Mouse (Mus musculus): ENCODE measurements around the gene Stk32c. TPM values are rescaled to one million over a fixed set of nuclear protein-coding genes. Genes with fewer than 3 reads are reported as not detected.

Stk32c gene
- total and polyA plus RNA-seq, 3 experiments, result 0.21 TPM; not detected in 2

DNA sequence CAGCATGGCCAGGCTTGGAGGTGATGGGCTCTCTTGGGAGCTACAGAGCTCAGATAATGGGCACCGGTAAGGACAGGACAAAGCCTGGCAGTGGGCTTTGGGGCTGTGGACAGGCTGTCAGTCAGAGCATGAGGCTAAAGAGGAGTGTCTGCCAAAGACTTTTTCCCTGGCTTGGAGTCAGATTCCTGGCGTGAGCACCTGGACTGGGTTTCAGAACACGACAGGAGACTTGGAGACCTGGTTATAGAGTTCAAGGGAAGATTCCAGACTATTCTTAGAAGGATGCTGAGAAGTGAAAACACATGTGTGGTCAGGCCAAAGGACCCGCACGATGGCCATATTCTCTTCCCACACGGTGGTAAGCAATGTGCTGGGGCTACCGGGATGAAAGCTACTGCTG is 107.4 kb downstream of the Stk32c start:
- no peak for TF ChIP-seq UBTF (IDR thresholded peaks at IDR 0.05; ENCODE audit: borderline replicate concordance, insufficient read depth, low read depth, low read length)
- no peak for TF ChIP-seq USF2 (IDR thresholded peaks at IDR 0.05; ENCODE audit: borderline replicate concordance in 1 of 2, insufficient read depth in 1 of 2, low read depth in 1 of 2, low read length in 2 of 2)
- TF ChIP-seq RAD21 (IDR thresholded peaks at IDR 0.05; ENCODE audit: low read depth, low read length), result no peak
- no peak for TF ChIP-seq POLR2AphosphoS5 (IDR thresholded peaks at IDR 0.05; ENCODE audit: borderline replicate concordance, low read depth, low read length)
- TF ChIP-seq KAT2A (conservative IDR thresholded peaks at IDR 0.05; ENCODE audit: low read depth, low read length), result no peak
- no peak for TF ChIP-seq NELFE (IDR thresholded peaks at IDR 0.05; ENCODE audit: low read depth, low read length)
- TF ChIP-seq MYB (IDR thresholded peaks at IDR 0.05; ENCODE audit: low read depth, low read length), result no peak
- TF ChIP-seq ZKSCAN1 (IDR thresholded peaks at IDR 0.05; ENCODE audit: low read depth, low read length), result no peak
- no peak for TF ChIP-seq GABPA (IDR thresholded peaks at IDR 0.05; ENCODE audit: low read depth, low read length)
- no peak for TF ChIP-seq POLR2A (IDR thresholded peaks at IDR 0.05; ENCODE audit: control insufficient read depth in 1 of 2, insufficient read depth in 1 of 2, low read depth in 1 of 2, low read length in 2 of 2, poor library complexity in 1 of 2)
- no peak for TF ChIP-seq CHD1 (IDR thresholded peaks at IDR 0.05; ENCODE audit: low read depth, low read length)
- no peak for TF ChIP-seq SIN3A (IDR thresholded peaks at IDR 0.05; ENCODE audit: low read length)
- no peak for TF ChIP-seq ETS1 (IDR thresholded peaks at IDR 0.05; ENCODE audit: low read depth, low read length)
- TF ChIP-seq MAZ (IDR thresholded peaks at IDR 0.05; ENCODE audit: low read depth, low read length), result no peak
- no peak for TF ChIP-seq SMC3 (IDR thresholded peaks at IDR 0.05; ENCODE audit: low read depth, low read length)
- no peak for TF ChIP-seq HCFC1 (IDR thresholded peaks at IDR 0.05; ENCODE audit: low read depth, low read length)
- no peaks in the 10 kb centered on the region for H3K79me2 ChIP-seq (ENCODE audit: control insufficient read depth, insufficient read depth, low read length, poor library complexity)
- no peaks in the 10 kb centered on the region for H3K36me3 ChIP-seq (ENCODE audit: control insufficient read depth in 1 of 2, insufficient read depth in 2 of 2, low read length in 2 of 2)
- no peak overlapping the region for H3K9ac ChIP-seq (ENCODE audit: control insufficient read depth, low read depth, low read length, poor library complexity, severe bottlenecking)
- H3K4me3 ChIP-seq (ENCODE audit: control insufficient read depth in 1 of 2, insufficient read depth in 1 of 2, low read depth in 2 of 2, low read length in 2 of 2), result no peak overlapping the region
- no peaks in the 10 kb centered on the region for H3K9me3 ChIP-seq (replicated peaks; ENCODE audit: insufficient read depth, low read length)
- H3K4me1 ChIP-seq (ENCODE audit: control insufficient read depth in 1 of 2, insufficient read depth in 2 of 2, low read length in 2 of 2), result no peaks in the 10 kb centered on the region
- H3K27ac ChIP-seq (ENCODE audit: control insufficient read depth, low read depth, low read length), result no peak overlapping the region
- H3K27me3 ChIP-seq (ENCODE audit: control insufficient read depth in 1 of 2, insufficient read depth in 2 of 2, low read length in 2 of 2), result no peaks in the 10 kb centered on the region
- no peak for DNase-seq (ENCODE audit: low read depth, low spot score)

DNA sequence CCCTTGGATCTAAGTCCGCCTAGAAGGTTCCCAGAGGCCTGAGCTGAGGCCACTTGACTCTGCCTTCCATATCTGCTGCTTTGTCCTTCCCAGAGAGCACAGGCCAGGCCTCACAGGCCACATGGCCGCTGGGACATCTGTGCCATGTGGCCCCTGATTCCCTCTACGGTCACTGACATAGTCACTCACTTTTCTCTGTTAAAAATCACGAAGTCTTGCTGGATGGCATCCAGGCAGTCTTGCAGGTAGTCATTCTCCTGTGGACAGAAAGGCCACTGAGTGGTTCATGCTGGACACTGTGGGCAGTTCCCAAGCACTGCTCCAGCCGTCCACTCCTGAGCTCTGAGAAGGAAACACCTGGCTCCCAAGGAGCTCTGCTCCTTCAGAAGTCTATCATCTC is 108.0 kb downstream of the Stk32c start:
- Histone ChIP-seq H3K4me3 (ENCODE audit: control insufficient read depth in 1 of 2, insufficient read depth in 1 of 2, low read depth in 2 of 2, low read length in 2 of 2) (no peak overlapping the region), H3K27me3 (ENCODE audit: control insufficient read depth in 1 of 2, insufficient read depth in 2 of 2, low read length in 2 of 2) (no peaks in the 10 kb centered on the region), H3K9ac (ENCODE audit: control insufficient read depth, low read depth, low read length, poor library complexity, severe bottlenecking) (no peak overlapping the region), H3K79me2 (ENCODE audit: control insufficient read depth, insufficient read depth, low read length, poor library complexity) (no peaks in the 10 kb centered on the region), H3K4me1 (ENCODE audit: control insufficient read depth in 1 of 2, insufficient read depth in 2 of 2, low read length in 2 of 2) (no peaks in the 10 kb centered on the region), H3K9me3 (replicated peaks; ENCODE audit: insufficient read depth, low read length) (no peaks in the 10 kb centered on the region), H3K36me3 (ENCODE audit: control insufficient read depth in 1 of 2, insufficient read depth in 2 of 2, low read length in 2 of 2) (no peaks in the 10 kb centered on the region), H3K27ac (ENCODE audit: control insufficient read depth, low read depth, low read length) (no peak overlapping the region)
- TF ChIP-seq KAT2A (conservative IDR thresholded peaks at IDR 0.05; ENCODE audit: low read depth, low read length) (no peak), POLR2AphosphoS2 (IDR thresholded peaks at IDR 0.05; ENCODE audit: low read length) (no peak), MAZ (IDR thresholded peaks at IDR 0.05; ENCODE audit: low read depth, low read length) (no peak), ZKSCAN1 (IDR thresholded peaks at IDR 0.05; ENCODE audit: low read depth, low read length) (no peak), SMC3 (IDR thresholded peaks at IDR 0.05; ENCODE audit: low read depth, low read length) (no peak), POLR2AphosphoS5 (IDR thresholded peaks at IDR 0.05; ENCODE audit: borderline replicate concordance, low read depth, low read length) (no peak), POLR2A (IDR thresholded peaks at IDR 0.05; ENCODE audit: control insufficient read depth in 1 of 2, insufficient read depth in 1 of 2, low read depth in 1 of 2, low read length in 2 of 2, poor library complexity in 1 of 2) (no peak), CHD1 (IDR thresholded peaks at IDR 0.05; ENCODE audit: low read depth, low read length) (no peak), GATA1 (IDR thresholded peaks at IDR 0.05; ENCODE audit: low read depth, low read length) (no peak), CTCF (IDR thresholded peaks at IDR 0.05 in 2 of 3, conservative IDR thresholded peaks at IDR 0.05 in 1 of 3; ENCODE audit: control insufficient read depth in 1 of 3, insufficient read depth in 1 of 3, low read depth in 2 of 3, low read length in 3 of 3, poor library complexity in 1 of 3, severe bottlenecking in 1 of 3) (no peak), JUND (IDR thresholded peaks at IDR 0.05; ENCODE audit: low read depth, low read length) (no peak), TCF12 (IDR thresholded peaks at IDR 0.05; ENCODE audit: low read depth, low read length) (no peak), TBP (IDR thresholded peaks at IDR 0.05; ENCODE audit: low read depth, low read length) (no peak), MEF2A (IDR thresholded peaks at IDR 0.05; ENCODE audit: extremely low read depth, insufficient replicate concordance, low read depth, low read length, poor library complexity, severe bottlenecking) (no peak), GABPA (IDR thresholded peaks at IDR 0.05; ENCODE audit: low read depth, low read length) (no peak), ETS1 (IDR thresholded peaks at IDR 0.05; ENCODE audit: low read depth, low read length) (no peak), MXI1 (IDR thresholded peaks at IDR 0.05; ENCODE audit: low read depth, low read length) (no peak)
- DNase-seq (ENCODE audit: low read depth, low spot score), result no peak

Measured in MEL (cell line).